Mouse (Mus musculus): ENCODE data around the gene Slc26a9.
"Not testable (repeated sequence)": the region's sequence is repeated elsewhere in the genome, so short reads cannot be mapped to it uniquely, and the experiment has no call there.

Gene Slc26a9

DNA sequence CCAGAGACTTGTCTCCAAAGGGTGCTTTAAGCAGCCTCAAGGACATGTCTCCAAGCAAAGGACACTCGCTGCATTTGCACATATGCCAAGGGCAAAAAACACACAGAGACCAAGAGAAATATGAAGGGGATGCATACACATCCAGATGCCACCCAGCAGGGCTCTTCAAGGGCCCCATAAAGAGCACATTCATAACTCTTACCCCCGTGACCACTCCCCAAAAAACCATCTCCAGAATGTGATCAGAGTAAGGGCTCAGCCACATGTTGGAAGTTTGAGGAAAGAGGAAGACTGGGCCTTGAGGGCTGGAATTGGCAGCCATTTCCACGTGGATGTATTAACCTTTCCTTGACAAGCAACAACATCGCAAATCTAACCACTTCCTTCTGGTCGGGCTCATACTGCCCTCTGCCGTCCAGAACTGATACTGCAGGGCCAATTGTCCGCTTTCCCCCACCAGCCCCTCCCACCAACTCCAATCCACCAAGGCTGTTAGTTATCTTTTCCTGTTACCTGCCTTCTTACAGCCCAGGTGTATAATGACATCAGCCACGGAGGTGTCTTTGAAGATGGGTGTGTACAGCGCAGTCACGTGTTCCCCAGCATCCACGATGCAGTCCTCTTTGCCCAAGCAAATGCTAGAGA is 21.7 kb downstream of the Slc26a9 start:
- peak; percentile 80 to 91 for DNase-seq (ENCODE audit: low spot score in 2 of 2)

- DNase-seq (ENCODE audit: low spot score in 2 of 2), result no peak
These were observed 25.5 kb downstream of the Slc26a9 start for GRCm38 (mm10) chr1:131769296-131769695.

DNA sequence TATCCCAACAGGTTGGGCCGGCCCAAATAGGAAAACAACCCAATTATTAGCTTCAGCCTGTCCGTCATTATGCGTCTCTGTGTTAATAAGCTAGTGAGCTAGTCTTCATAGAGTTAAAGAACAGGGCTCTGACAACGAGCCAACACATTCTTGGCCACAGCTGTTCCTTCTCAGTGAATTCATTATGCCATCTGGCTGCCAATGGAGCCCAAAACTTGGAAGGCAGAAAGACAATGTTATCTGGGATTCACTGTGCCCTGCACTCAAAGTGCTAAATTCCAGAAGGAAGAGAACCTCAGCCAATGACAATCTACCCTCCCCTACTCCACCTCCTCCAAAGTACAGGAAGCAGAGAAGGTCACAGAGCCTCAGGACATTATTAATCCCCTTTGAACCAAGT is 26.8 kb downstream of the Slc26a9 start:
- DNase-seq (ENCODE audit: low spot score in 2 of 2), result peak in 1 of 2 experiments; percentile 58

DNA sequence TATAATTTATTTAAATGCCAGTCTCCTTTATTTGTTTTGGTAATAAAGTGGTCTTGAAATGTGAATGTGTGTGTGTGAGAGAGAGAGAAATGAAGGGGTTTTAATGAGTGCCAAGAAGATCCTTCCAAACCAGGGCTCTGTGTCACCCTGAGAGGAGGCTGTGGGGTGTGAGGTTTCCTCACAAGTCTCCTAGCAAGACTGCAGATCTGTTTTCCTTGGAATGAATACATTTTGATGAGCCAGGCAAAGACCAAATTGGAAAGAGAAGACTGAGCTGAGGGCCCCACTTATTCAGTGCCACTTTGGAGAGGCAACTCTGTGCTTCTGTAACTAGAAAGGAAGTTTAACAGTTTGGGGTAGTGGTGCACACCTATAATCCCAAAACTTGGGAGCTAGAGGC is 27.6 kb downstream of the Slc26a9 start:
- no peak for DNase-seq (ENCODE audit: low spot score in 2 of 2)

- DNase-seq (ENCODE audit: low spot score in 2 of 2), result no peak
These were observed 50.8 kb downstream of the Slc26a9 start for GRCm38 (mm10) chr1:131794591-131794990.

GRCm38 (mm10) chr1:131795171-131795570 is 51.3 kb downstream of the Slc26a9 start:
- no peak for DNase-seq (ENCODE audit: low spot score in 2 of 2)

DNA sequence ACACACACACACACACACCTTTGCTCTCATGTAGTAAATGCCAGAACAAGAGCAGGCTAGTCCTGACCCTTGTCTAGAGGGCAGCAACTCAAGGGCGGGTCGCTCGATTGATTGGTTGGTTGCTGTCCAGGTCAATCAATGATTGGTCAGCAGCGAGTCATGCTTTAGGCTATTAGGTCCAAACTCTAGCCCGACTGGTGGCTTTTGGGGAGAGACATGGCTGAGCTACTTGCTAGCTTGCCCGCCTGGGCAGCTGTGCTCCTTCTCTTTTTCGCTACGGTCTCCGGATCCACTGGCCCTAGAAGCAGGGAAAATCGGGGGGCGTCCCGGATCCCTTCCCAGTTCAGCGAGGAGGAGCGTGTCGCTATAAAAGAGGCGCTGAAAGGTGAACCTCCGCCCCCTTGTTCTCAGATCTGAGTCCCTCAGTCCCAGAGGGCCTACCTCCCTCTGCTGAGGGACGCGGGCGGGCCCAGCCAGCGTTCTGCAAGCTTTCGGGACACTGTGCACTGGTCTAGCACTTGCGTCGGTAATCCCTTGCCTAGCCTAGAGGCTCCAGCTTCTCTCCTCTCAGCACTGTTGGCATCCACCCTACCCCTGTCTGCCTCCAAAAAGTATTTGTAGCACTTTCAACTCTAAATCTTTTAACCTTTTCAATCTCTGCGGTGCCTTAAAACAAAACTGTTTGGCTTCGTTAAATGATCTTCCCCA is 53.5 kb downstream of the Slc26a9 start, which contains the start of gene Pm20d1:
Pm20d1 (plus strand) TSS at position 180 of the 708 bp plus-strand sequence.
- peak in 1 of 2 experiments; percentile 34 for DNase-seq (ENCODE audit: low spot score in 2 of 2)

GRCm38 (mm10) chr1:131800001-131800400 is 56.2 kb downstream of the Slc26a9 start:
- no peak for DNase-seq (ENCODE audit: low spot score in 2 of 2)

GRCm38 (mm10) chr1:131801071-131801470 is 57.2 kb downstream of the Slc26a9 start:
- DNase-seq (ENCODE audit: low spot score in 2 of 2), result no peak

DNA sequence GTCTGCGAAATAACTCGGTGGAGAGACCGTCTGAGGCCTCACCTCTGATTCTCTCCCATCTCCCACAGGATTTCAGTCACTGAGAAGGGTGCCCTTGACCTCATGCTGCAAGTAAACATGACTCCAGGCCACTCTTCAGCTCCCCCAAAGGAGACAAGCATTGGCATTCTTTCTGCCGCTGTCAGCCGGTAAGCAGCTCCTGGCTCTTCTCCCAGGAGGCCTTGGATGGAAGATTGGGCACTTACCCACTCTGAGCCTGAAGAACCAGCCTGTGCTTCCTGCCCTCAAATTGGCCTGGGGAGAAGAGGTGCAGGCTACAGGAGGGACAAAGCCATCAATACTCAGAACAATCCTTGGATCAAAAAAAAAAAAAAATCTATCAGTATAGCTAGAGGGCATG is 58.8 kb downstream of the Slc26a9 start:
- DNase-seq (ENCODE audit: low spot score in 2 of 2), result no peak

DNA sequence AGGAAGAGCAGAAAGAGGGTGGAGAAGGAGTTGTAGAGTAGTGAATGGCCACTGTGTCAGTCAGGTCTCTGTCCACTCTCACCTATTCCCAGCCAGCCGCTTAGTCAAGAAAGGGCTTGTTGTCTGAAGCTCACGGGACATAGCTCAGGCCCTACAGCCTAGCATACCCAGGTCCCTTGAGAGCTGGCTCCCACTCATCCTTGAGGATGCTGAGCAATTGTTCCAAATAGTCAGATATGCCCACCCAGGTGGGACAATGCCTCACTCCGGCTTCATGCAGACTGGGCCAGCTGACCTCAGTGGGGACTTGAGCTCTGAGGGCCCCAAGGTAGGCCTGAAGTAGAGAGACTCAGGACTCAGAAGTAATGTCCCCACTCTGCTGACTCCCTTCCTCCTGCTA is 60.3 kb downstream of the Slc26a9 start:
- DNase-seq (ENCODE audit: low spot score in 2 of 2), result no peak

DNA sequence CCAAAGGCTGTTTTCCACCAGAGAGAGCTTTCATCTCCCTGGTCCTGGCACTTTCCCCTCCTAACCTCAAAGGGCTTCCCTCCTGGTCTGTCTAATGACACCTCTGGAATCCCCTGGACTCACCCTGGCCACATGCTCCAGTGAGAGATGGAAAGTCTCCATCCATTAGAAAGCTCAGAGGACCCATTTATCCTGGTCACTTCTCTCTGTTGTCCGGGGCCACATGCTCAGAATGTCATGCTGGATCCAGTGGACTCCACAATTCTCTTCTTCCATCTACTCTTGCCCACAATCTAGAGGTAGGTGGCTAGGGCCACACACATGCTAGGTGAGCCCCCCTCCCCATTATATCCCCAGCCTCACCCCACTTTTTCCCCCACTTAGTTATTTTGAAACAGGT is 65.2 kb downstream of the Slc26a9 start:
- DNase-seq (ENCODE audit: low spot score in 2 of 2), result no peak

DNA sequence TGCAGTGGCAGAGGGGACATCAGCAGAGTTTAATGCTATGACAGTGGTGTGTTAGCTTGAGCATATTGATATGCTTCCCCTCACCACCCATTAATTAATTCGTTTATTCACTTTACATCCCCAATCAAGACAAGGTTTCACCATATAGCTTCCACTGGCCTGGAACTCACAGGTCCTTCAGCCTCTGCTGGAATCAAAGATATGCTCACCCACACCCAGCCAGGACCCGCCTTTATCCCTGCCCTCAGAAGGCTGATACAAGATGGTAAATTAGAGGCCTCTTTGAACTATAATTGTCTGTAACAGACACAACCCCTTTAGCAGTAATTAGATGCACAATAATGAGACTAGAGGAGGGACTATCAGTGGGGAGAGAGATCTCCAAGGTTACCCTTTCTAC is 65.8 kb downstream of the Slc26a9 start:
- DNase-seq (ENCODE audit: low spot score in 2 of 2), result no peak

DNA sequence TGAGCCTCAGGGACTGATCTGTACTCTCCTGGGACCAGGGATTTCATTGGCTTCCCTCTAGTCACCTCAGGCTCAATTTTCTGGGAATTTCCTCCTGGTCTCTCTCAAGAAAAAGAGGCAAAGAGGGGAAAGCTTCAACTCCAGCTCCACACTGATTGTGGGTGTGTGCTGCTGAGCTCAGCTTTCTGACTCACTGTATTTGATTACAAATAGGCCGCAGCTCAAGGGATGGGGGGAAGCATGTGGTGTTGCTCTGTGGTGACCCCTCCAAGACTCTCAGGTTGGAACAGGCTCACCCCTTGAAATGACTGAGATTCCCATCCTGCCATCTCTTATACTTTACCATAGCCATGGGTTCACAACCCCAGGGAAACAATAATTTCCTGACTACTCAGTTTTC is 67.6 kb downstream of the Slc26a9 start:
- DNase-seq (ENCODE audit: low spot score in 2 of 2), result no peak

GRCm38 (mm10) chr1:131812006-131812405 is 68.2 kb downstream of the Slc26a9 start:
- no peak for DNase-seq (ENCODE audit: low spot score in 2 of 2)

DNA sequence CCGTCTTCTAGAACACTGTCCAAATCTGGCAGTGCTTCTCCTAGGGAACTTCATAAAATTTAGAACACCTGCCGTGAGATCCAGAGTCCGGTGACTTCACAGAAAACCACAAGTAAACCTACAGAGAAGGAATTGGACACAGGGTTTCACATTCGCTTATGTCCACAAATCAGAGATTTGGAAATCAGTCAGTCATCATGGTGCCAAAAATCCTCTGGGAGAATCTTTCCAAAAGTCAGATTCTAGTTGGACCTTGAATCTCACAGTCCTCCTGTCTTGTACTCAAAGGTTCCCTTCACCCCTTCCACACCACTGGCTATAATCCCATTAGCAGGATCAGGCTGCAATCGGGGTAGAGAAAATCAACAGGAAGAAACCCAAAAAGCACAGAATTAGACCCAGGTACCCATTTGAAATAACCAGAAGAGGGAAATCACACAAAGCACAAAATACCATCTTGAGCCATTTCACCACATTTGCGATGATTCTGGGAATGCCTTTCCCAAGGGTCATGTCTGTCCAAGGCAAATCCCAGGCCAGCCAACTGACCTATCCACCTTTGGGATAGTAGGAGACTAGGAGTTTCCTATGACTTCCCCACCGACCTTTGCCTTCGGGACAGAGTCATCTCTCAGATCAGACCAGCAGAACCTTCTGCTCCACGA is 68.9 kb downstream of the Slc26a9 start:
- DNase-seq (ENCODE audit: low spot score in 2 of 2), result no peak

DNA sequence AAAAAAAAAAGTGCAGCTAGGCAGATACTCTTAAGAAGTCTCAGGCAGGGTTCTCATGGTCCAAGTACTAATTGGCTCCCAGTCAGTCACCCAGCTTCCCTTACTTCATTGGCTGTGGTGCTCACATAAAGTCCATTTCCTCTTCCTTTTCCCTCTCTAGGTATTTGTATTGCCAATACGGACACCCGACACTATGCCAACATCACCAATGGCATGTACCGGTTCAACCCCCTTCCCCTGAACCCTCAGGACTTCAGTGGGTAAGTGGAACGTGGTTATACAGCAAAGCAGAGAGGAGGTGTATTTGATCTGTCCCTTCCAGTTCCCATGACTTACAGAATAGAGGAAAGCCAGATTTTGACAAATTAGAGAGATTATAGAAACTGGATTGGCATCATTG is 69.9 kb downstream of the Slc26a9 start:
- DNase-seq (ENCODE audit: low spot score in 2 of 2), result no peak

- DNase-seq (ENCODE audit: low spot score in 2 of 2), result no peak
These were observed 70.4 kb downstream of the Slc26a9 start for GRCm38 (mm10) chr1:131814191-131814590.

GRCm38 (mm10) chr1:131816886-131817285 is 73.1 kb downstream of the Slc26a9 start:
- DNase-seq (ENCODE audit: low spot score in 2 of 2), result no peak

DNA sequence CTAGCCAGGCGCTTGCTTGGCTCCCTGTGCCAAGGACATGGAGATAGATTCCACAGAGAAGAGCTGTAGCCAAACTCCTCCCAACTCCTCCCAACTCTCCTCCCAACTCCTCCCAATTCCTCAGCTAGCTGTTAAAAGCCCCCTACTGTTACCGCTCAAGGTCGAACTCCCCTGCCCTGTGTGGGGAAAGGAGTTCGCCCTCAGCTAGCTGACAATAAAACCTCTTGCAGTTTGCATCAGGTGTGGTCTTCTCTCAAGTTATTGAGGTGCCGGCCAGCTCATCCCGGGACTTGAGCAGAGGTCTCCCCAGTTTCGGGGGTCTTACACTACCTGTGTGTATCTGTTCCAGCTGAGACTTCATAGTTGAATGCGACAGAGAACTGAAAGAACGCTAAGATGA is 76.5 kb downstream of the Slc26a9 start:
- not testable (repeated sequence) for DNase-seq (ENCODE audit: low spot score in 2 of 2)

DNA sequence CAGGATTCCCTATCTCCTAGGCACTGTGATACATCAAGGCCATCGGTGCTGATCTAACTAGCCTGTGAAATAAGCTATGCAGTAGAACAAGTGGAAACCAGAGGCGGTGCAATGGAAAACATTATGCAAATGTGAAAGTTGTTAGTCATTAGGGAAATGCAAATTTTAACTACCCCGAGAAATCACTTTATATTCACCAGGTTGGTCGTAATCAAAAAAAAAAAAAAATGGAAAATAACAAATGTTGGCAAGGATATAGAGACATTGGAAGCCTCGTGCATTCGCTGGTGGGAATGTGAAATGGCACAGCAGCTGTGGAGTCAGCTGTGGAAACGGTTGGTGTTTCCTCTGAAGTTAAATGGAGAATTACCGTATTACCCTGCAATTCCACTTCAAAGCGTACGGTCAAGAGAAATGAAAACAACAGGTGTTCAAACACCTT is 77.1 kb downstream of the Slc26a9 start:
- DNase-seq (ENCODE audit: low spot score in 2 of 2), result no peak
